Mouse (Mus musculus): ENCODE measurements around the gene Lpp. TPM values are rescaled to one million over a fixed set of nuclear protein-coding genes. Genes with fewer than 3 reads are reported as not detected.

The Lpp gene
- total and polyA plus RNA-seq, 3 experiments, result 0.16 TPM; not detected in 2

- no peaks in the 10 kb centered on the region for H3K27me3 ChIP-seq (ENCODE audit: insufficient read depth, low read length)
- H3K9me3 ChIP-seq (replicated peaks), result peaks cover 16% of the 10 kb centered on the region
- no peaks in the 10 kb centered on the region for H3K4me1 ChIP-seq (ENCODE audit: insufficient read depth, low read depth, low read length)
- ATAC-seq (ENCODE audit: extremely low read depth, insufficient number of reproducible peaks, low FRiP score, poor library complexity, severe bottlenecking) (no peak), DNase-seq (ENCODE audit: low spot score) (no peak)
- TF ChIP-seq GATA1 (IDR thresholded peaks at IDR 0.05; ENCODE audit: borderline replicate concordance, low read length), result no peak
- no peak for TF ChIP-seq TAL1 (conservative IDR thresholded peaks at IDR 0.05; ENCODE audit: low read depth, low read length)
- no peak for TF ChIP-seq CTCF (IDR thresholded peaks at IDR 0.05; ENCODE audit: low read depth, low read length)
- TF ChIP-seq POLR2AphosphoS5 (IDR thresholded peaks at IDR 0.05; ENCODE audit: insufficient replicate concordance, low read depth, low read length), result no peak
- no peak for TF ChIP-seq GATA2 (IDR thresholded peaks at IDR 0.05; ENCODE audit: borderline replicate concordance, low read depth, low read length)
- no peak overlapping the region for H3K4me3 ChIP-seq (ENCODE audit: low read depth, low read length)
- H3K36me3 ChIP-seq (replicated peaks), result no peaks in the 10 kb centered on the region
Measured at GRCm38 (mm10) chr16:24829860-24830259, 436.6 kb downstream of the Lpp start.

GRCm38 (mm10) chr16:24830939-24831338 is 437.6 kb downstream of the Lpp start:
- no peaks in the 10 kb centered on the region for H3K27me3 ChIP-seq (ENCODE audit: insufficient read depth, low read length)
- ATAC-seq (ENCODE audit: extremely low read depth, insufficient number of reproducible peaks, low FRiP score, poor library complexity, severe bottlenecking) (no peak), DNase-seq (ENCODE audit: low spot score) (no peak)
- no peaks in the 10 kb centered on the region for H3K4me1 ChIP-seq (ENCODE audit: insufficient read depth, low read depth, low read length)
- H3K36me3 ChIP-seq (replicated peaks), result no peaks in the 10 kb centered on the region
- peaks cover 16% of the 10 kb centered on the region for H3K9me3 ChIP-seq (replicated peaks)
- no peak overlapping the region for H3K4me3 ChIP-seq (ENCODE audit: low read depth, low read length)
- TF ChIP-seq TAL1 (conservative IDR thresholded peaks at IDR 0.05; ENCODE audit: low read depth, low read length), result no peak
- TF ChIP-seq GATA2 (IDR thresholded peaks at IDR 0.05; ENCODE audit: borderline replicate concordance, low read depth, low read length), result no peak
- TF ChIP-seq POLR2AphosphoS5 (IDR thresholded peaks at IDR 0.05; ENCODE audit: insufficient replicate concordance, low read depth, low read length), result no peak
- TF ChIP-seq GATA1 (IDR thresholded peaks at IDR 0.05; ENCODE audit: borderline replicate concordance, low read length), result no peak
- TF ChIP-seq CTCF (IDR thresholded peaks at IDR 0.05; ENCODE audit: low read depth, low read length), result no peak

GRCm38 (mm10) chr16:24833221-24833620 is 439.9 kb downstream of the Lpp start:
- TF ChIP-seq TAL1 (conservative IDR thresholded peaks at IDR 0.05; ENCODE audit: low read depth, low read length) (no peak), GATA1 (IDR thresholded peaks at IDR 0.05; ENCODE audit: borderline replicate concordance, low read length) (no peak), GATA2 (IDR thresholded peaks at IDR 0.05; ENCODE audit: borderline replicate concordance, low read depth, low read length) (no peak), POLR2AphosphoS5 (IDR thresholded peaks at IDR 0.05; ENCODE audit: insufficient replicate concordance, low read depth, low read length) (no peak), CTCF (IDR thresholded peaks at IDR 0.05; ENCODE audit: low read depth, low read length) (no peak)
- Histone ChIP-seq H3K9me3 (replicated peaks) (peaks cover 16% of the 10 kb centered on the region), H3K4me1 (ENCODE audit: insufficient read depth, low read depth, low read length) (no peaks in the 10 kb centered on the region), H3K36me3 (replicated peaks) (no peaks in the 10 kb centered on the region), H3K27me3 (ENCODE audit: insufficient read depth, low read length) (no peaks in the 10 kb centered on the region), H3K4me3 (ENCODE audit: low read depth, low read length) (no peak overlapping the region)
- DNase-seq (ENCODE audit: low spot score) (no peak), ATAC-seq (ENCODE audit: extremely low read depth, insufficient number of reproducible peaks, low FRiP score, poor library complexity, severe bottlenecking) (no peak)

GRCm38 (mm10) chr16:24834536-24834935 is 441.2 kb downstream of the Lpp start:
- Histone ChIP-seq H3K27me3 (ENCODE audit: insufficient read depth, low read length) (no peaks in the 10 kb centered on the region), H3K36me3 (replicated peaks) (no peaks in the 10 kb centered on the region), H3K4me1 (ENCODE audit: insufficient read depth, low read depth, low read length) (no peaks in the 10 kb centered on the region), H3K9me3 (replicated peaks) (peaks cover 18% of the 10 kb centered on the region), H3K4me3 (ENCODE audit: low read depth, low read length) (no peak overlapping the region)
- ATAC-seq (ENCODE audit: extremely low read depth, insufficient number of reproducible peaks, low FRiP score, poor library complexity, severe bottlenecking), result no peak
- DNase-seq (ENCODE audit: low spot score), result no peak
- TF ChIP-seq GATA2 (IDR thresholded peaks at IDR 0.05; ENCODE audit: borderline replicate concordance, low read depth, low read length) (no peak), CTCF (IDR thresholded peaks at IDR 0.05; ENCODE audit: low read depth, low read length) (no peak), TAL1 (conservative IDR thresholded peaks at IDR 0.05; ENCODE audit: low read depth, low read length) (no peak), POLR2AphosphoS5 (IDR thresholded peaks at IDR 0.05; ENCODE audit: insufficient replicate concordance, low read depth, low read length) (no peak), GATA1 (IDR thresholded peaks at IDR 0.05; ENCODE audit: borderline replicate concordance, low read length) (no peak)

- H3K36me3 ChIP-seq (replicated peaks), result no peaks in the 10 kb centered on the region
- DNase-seq (ENCODE audit: low spot score) (no peak), ATAC-seq (ENCODE audit: extremely low read depth, insufficient number of reproducible peaks, low FRiP score, poor library complexity, severe bottlenecking) (no peak)
- H3K4me1 ChIP-seq (ENCODE audit: insufficient read depth, low read depth, low read length), result no peaks in the 10 kb centered on the region
- H3K9me3 ChIP-seq (replicated peaks), result peaks cover 11% of the 10 kb centered on the region
- no peak for TF ChIP-seq TAL1 (conservative IDR thresholded peaks at IDR 0.05; ENCODE audit: low read depth, low read length)
- no peak for TF ChIP-seq POLR2AphosphoS5 (IDR thresholded peaks at IDR 0.05; ENCODE audit: insufficient replicate concordance, low read depth, low read length)
- H3K27me3 ChIP-seq (ENCODE audit: insufficient read depth, low read length), result no peaks in the 10 kb centered on the region
- H3K4me3 ChIP-seq (ENCODE audit: low read depth, low read length), result no peak overlapping the region
Measured at GRCm38 (mm10) chr16:24836550-24836949, 443.2 kb downstream of the Lpp start.

- TF ChIP-seq GATA2 (IDR thresholded peaks at IDR 0.05; ENCODE audit: borderline replicate concordance, low read depth, low read length), result no peak
- TF ChIP-seq TAL1 (conservative IDR thresholded peaks at IDR 0.05; ENCODE audit: low read depth, low read length), result no peak
- TF ChIP-seq POLR2AphosphoS5 (IDR thresholded peaks at IDR 0.05; ENCODE audit: insufficient replicate concordance, low read depth, low read length), result no peak
- TF ChIP-seq GATA1 (IDR thresholded peaks at IDR 0.05; ENCODE audit: borderline replicate concordance, low read length), result no peak
- no peak for TF ChIP-seq CTCF (IDR thresholded peaks at IDR 0.05; ENCODE audit: low read depth, low read length)
- H3K36me3 ChIP-seq (replicated peaks), result no peaks in the 10 kb centered on the region
- H3K27me3 ChIP-seq (ENCODE audit: insufficient read depth, low read length), result no peaks in the 10 kb centered on the region
- no peaks in the 10 kb centered on the region for H3K4me1 ChIP-seq (ENCODE audit: insufficient read depth, low read depth, low read length)
- 0 out of 2 replicates have a peak, but pooled peaks cover 5% of the 10 kb centered on the region for H3K9me3 ChIP-seq (replicated peaks)
- ATAC-seq (ENCODE audit: extremely low read depth, insufficient number of reproducible peaks, low FRiP score, poor library complexity, severe bottlenecking) (no peak), DNase-seq (ENCODE audit: low spot score) (no peak)
- no peak overlapping the region for H3K4me3 ChIP-seq (ENCODE audit: low read depth, low read length)
Measured at GRCm38 (mm10) chr16:24839018-24839417, 445.7 kb downstream of the Lpp start.
